Mouse (Mus musculus): ENCODE results near the gene Sct.
"Not testable (repeated sequence)": the region's sequence is repeated elsewhere in the genome, so short reads cannot be mapped to it uniquely, and the experiment has no call there.

Gene Sct

GRCm38 (mm10) chr7:141291921-141292582, 13.1 kb upstream of the Sct start, which contains the start of gene Drd4:
Gene Drd4, plus strand, starts transcription at chr7:141292006.
- DNase-seq (ENCODE audit: low spot score) = no peak

GRCm38 (mm10) chr7:141288042-141288441, 9.1 kb upstream of the Sct start:
- no peak for DNase-seq (ENCODE audit: low spot score)

GRCm38 (mm10) chr7:141282756-141283155, 3.8 kb upstream of the Sct start:
- DNase-seq (ENCODE audit: low spot score) = no peak

GRCm38 (mm10) chr7:141281442-141281841, 2.5 kb upstream of the Sct start:
- no peak for DNase-seq (ENCODE audit: low spot score)

- DNase-seq (ENCODE audit: low spot score) = no peak
These were observed 943 bp downstream of the Sct start for GRCm38 (mm10) chr7:141277701-141278678.

- DNase-seq (ENCODE audit: low spot score) = no peak
These were observed 2.4 kb downstream of the Sct start, which contains the start of gene Cdhr5 for GRCm38 (mm10) chr7:141276546-141276945. Gene Cdhr5, minus strand, starts transcription at chr7:141276786.

GRCm38 (mm10) chr7:141275356-141275755, 3.6 kb downstream of the Sct start:
- DNase-seq (ENCODE audit: low spot score) = no peak

GRCm38 (mm10) chr7:141270631-141271030, 8.3 kb downstream of the Sct start:
- no peak for DNase-seq (ENCODE audit: low spot score)

- DNase-seq (ENCODE audit: low spot score) = no peak
These were observed 9.7 kb downstream of the Sct start for GRCm38 (mm10) chr7:141269273-141269545.

GRCm38 (mm10) chr7:141268466-141269272, 10.3 kb downstream of the Sct start:
- no peak for DNase-seq (ENCODE audit: low spot score)

- DNase-seq (ENCODE audit: low spot score) = peak; percentile 34
These were observed 13.0 kb downstream of the Sct start, which contains the start of gene Irf7 for GRCm38 (mm10) chr7:141265739-141266561. Gene Irf7, minus strand, starts transcription at chr7:141266481.

- DNase-seq (ENCODE audit: low spot score) = no peak
These were observed 13.6 kb downstream of the Sct start for GRCm38 (mm10) chr7:141265411-141265738.

- DNase-seq (ENCODE audit: low spot score) = no peak
These were observed 14.0 kb downstream of the Sct start for GRCm38 (mm10) chr7:141264761-141265410.

- DNase-seq (ENCODE audit: low spot score) = no peak
These were observed 14.8 kb downstream of the Sct start for GRCm38 (mm10) chr7:141264041-141264700.

- DNase-seq (ENCODE audit: low spot score) = no peak
These were observed 15.3 kb downstream of the Sct start for GRCm38 (mm10) chr7:141263640-141264039.

GRCm38 (mm10) chr7:141261480-141261879, 17.5 kb downstream of the Sct start:
- DNase-seq (ENCODE audit: low spot score) = no peak

GRCm38 (mm10) chr7:141256159-141256558, 22.8 kb downstream of the Sct start:
- DNase-seq (ENCODE audit: low spot score) = no peak

- not testable (repeated sequence) for DNase-seq (ENCODE audit: low spot score)
These were observed 28.4 kb downstream of the Sct start for GRCm38 (mm10) chr7:141250486-141250885.

GRCm38 (mm10) chr7:141231551-141231950, 47.4 kb downstream of the Sct start:
- no peak for DNase-seq (ENCODE audit: low spot score)

GRCm38 (mm10) chr7:141231111-141231510, 47.8 kb downstream of the Sct start:
- DNase-seq (ENCODE audit: low spot score) = no peak
